Mouse (Mus musculus): Measurements from ENCODE around the gene Gpn3. TPM values are rescaled to one million over a fixed set of nuclear protein-coding genes. Genes with fewer than 3 reads are reported as not detected.

Gene Gpn3
- polyA plus RNA-seq, 1 experiment from 2014 or later = 83.4 TPM

Other genes with a start within 250 kb of the Gpn3 start
- 0.20 and 0.39 TPM in 2 replicates for gene Ccdc63, start 231.1 kb upstream of the Gpn3 start, polyA plus RNA-seq (2016; fragmentation: Nextera tagmentation; extraction: Ambion mirVana)
- gene Ppp1cc, start 213.6 kb upstream of the Gpn3 start, polyA plus RNA-seq (2016; fragmentation: Nextera tagmentation; extraction: Ambion mirVana) = 243 and 295 TPM in 2 replicates
- gene Hvcn1, start 165.1 kb upstream of the Gpn3 start, polyA plus RNA-seq (2016; fragmentation: Nextera tagmentation; extraction: Ambion mirVana) = 2.7 and 6.7 TPM in 2 replicates
- gene Tctn1, start 107.4 kb upstream of the Gpn3 start, polyA plus RNA-seq (2016; fragmentation: Nextera tagmentation; extraction: Ambion mirVana) = 2.4 and 3.1 TPM in 2 replicates
- 9.1 and 9.9 TPM in 2 replicates for gene Pptc7, start 87.5 kb upstream of the Gpn3 start, polyA plus RNA-seq (2016; fragmentation: Nextera tagmentation; extraction: Ambion mirVana)
- gene Rad9b, start 17.6 kb upstream of the Gpn3 start, polyA plus RNA-seq (2016; fragmentation: Nextera tagmentation; extraction: Ambion mirVana) = 7.0 and 8.8 TPM in 2 replicates
- 245 and 246 TPM in 2 replicates for gene Vps29, start 17.5 kb upstream of the Gpn3 start, polyA plus RNA-seq (2016; fragmentation: Nextera tagmentation; extraction: Ambion mirVana)
- 69.5 and 80.8 TPM in 2 replicates for gene Fam216a, start 488 bp downstream of the Gpn3 start, polyA plus RNA-seq (2016; fragmentation: Nextera tagmentation; extraction: Ambion mirVana)
- gene Arpc3, start 20.0 kb downstream of the Gpn3 start, polyA plus RNA-seq (2016; fragmentation: Nextera tagmentation; extraction: Ambion mirVana) = 82.8 and 108 TPM in 2 replicates
- gene Anapc7, start 49.8 kb downstream of the Gpn3 start, polyA plus RNA-seq (2016; fragmentation: Nextera tagmentation; extraction: Ambion mirVana) = 41.4 and 44.2 TPM in 2 replicates
- 205 and 235 TPM in 2 replicates for gene Atp2a2, start 130.3 kb downstream of the Gpn3 start, polyA plus RNA-seq (2016; fragmentation: Nextera tagmentation; extraction: Ambion mirVana)
- gene Ift81, start 242.6 kb downstream of the Gpn3 start, polyA plus RNA-seq (2016; fragmentation: Nextera tagmentation; extraction: Ambion mirVana) = 25.2 and 35.2 TPM in 2 replicates

Measured in heart, embryonic 10.5 days (tissue).